Mouse (Mus musculus) G1E-ER4 (cell line): Measurements from ENCODE around the gene Trafd1. TPM values are rescaled to one million over a fixed set of nuclear protein-coding genes. Genes with fewer than 3 reads are reported as not detected.

Experiments
- GATA1 ChIP-seq: IDR thresholded peaks from one replicate; pipeline ENCODE4 v1.8.0; 2012; ENCODE audit warnings: low read length, inconsistent platforms
- polyA plus RNA-seq: library from polyadenylated mRNA; stranded (reverse); fragments of >175 nt; gene quantifications from 2 replicates; pipeline ENCODE4 v1.2.3, GENCODE M21; 2012

Gene Trafd1
- polyA plus RNA-seq, result 14.7 and 17.8 TPM in 2 replicates

GRCm38 (mm10) chr5:121385461-121386119, at the start of gene Trafd1:
Trafd1 (minus strand) TSS chr5:121385632.
- no peak for TF ChIP-seq GATA1

GRCm38 (mm10) chr5:121428954-121429353, 43.5 kb upstream of the Trafd1 start:
- no peak for TF ChIP-seq GATA1

DNA sequence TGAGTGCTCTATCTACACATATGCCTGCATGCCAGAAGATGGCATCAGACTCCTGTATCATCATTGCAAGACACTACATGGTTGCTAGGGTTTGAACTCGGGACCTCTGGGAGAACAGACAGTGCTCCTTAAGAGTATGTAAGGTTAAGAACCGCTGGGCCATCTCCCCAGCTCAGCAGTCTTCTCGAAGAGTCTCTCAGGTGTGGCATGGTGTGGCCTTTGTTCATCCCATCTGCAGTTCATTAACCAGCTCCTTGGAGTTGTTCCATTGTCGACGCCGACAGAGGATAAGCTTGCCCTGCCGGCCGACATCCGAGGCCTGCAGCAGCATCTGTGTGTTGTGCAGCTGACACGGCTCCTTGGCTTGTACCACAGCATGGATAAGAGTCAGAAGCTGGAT, 37.9 kb upstream of the Trafd1 start:
- no peak for TF ChIP-seq GATA1

DNA sequence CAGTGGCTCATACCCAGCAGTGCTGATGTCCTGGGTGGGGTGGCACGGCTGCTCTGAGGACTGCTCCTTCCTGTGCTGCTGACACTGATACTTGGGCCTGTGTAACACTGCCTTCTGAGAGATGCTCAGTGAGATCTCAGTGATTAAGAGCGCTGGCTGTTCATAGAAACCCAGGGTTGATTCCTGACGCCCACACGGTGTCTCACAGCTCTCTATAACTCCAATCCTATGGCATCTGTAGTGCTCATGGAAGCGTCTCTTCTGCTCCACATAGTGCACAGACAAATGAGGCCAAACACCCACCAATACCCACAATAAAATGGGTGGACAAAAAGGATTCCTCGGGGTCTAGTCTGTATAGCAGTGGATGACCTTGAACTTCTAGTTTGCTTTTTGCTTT, 37.4 kb upstream of the Trafd1 start:
- TF ChIP-seq GATA1, result no peak

GRCm38 (mm10) chr5:121420721-121421120, 35.3 kb upstream of the Trafd1 start:
- no peak for TF ChIP-seq GATA1

DNA sequence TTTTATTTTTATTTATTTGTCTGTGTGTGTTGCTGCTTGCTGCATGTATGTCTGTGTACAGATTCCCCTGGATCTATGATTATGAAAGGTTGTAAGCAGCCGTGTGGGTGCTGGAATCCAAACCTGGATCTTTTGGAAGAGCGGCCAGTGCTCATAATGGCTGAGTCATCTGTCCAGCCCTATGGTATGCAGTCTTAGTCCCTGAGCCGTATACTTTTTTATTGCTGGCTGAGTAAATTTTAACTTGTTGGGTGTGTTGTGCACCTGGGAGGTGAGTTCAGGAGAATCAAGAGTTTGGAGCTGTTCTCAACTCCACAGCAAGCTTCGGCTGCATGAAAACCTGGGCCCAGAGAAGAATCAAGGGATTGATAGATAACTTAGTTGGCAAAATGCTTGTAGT, 25.5 kb upstream of the Trafd1 start:
- TF ChIP-seq GATA1, result no peak

GRCm38 (mm10) chr5:121407856-121408255, 22.4 kb upstream of the Trafd1 start:
- no peak for TF ChIP-seq GATA1

- no peak for TF ChIP-seq GATA1
Measured at GRCm38 (mm10) chr5:121400849-121401248, 15.4 kb upstream of the Trafd1 start.

DNA sequence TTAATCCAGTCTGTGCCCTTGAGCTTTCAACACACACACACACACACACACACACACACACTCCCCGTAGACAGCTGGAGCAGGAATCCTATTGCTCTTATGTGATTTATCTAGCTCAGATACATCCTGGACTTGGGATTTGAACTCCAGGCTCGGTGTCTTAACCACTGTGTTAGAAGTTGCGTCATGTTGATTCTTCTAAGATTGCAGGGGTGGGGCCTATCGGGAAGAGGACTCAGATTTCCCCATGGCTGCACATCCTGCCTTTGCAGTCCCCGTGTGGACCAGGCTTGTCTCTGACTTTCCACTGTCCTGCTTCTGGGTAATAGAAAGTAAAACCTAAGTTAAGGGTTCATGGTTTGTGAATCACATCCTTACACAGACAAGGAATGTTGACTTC, 14.6 kb upstream of the Trafd1 start:
- no peak for TF ChIP-seq GATA1

- TF ChIP-seq GATA1, result no peak
Measured at GRCm38 (mm10) chr5:121399540-121399939, 14.1 kb upstream of the Trafd1 start.

GRCm38 (mm10) chr5:121398965-121399462, 13.6 kb upstream of the Trafd1 start:
- no peak for TF ChIP-seq GATA1

DNA sequence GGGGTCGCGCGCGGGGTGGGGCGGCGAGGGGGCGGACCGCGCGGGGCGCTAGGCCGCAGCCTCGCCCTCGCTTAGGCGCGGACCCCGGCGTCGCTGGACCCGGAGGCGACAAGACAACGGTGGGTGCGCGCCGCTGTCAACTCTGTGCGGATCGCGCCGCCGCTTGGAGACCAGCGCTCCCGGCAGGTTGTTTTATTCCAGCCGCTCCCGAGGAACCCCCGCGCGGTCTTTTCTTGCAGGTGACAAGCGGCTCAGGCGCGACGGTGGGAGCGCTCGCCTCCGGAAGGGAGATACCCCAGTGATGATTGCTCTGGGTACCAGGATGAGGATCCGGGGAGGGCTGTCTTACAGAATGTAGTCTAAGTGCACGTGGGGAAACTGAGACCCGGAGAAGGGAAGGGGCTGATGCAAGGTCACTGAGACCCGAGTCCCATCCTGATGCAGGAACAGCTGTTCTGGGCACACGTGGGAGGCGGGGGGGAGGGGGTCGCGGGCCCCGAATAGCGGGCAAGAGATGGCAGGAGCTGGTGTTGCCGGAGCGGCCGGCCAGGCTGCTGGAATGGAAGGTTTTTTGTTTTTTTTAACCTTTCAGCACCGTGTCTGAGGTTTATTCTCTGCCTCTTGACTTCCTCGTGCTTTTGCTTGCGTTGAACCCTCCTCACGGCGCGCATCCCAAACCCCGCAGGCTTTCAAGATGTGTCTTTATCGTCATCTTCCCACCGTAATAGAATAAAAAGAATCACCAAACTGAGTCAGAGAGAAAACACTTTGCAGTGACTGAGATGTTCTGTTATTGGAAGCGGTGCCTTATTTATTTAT, 12.9 kb upstream of the Trafd1 start:
- no peak for TF ChIP-seq GATA1

DNA sequence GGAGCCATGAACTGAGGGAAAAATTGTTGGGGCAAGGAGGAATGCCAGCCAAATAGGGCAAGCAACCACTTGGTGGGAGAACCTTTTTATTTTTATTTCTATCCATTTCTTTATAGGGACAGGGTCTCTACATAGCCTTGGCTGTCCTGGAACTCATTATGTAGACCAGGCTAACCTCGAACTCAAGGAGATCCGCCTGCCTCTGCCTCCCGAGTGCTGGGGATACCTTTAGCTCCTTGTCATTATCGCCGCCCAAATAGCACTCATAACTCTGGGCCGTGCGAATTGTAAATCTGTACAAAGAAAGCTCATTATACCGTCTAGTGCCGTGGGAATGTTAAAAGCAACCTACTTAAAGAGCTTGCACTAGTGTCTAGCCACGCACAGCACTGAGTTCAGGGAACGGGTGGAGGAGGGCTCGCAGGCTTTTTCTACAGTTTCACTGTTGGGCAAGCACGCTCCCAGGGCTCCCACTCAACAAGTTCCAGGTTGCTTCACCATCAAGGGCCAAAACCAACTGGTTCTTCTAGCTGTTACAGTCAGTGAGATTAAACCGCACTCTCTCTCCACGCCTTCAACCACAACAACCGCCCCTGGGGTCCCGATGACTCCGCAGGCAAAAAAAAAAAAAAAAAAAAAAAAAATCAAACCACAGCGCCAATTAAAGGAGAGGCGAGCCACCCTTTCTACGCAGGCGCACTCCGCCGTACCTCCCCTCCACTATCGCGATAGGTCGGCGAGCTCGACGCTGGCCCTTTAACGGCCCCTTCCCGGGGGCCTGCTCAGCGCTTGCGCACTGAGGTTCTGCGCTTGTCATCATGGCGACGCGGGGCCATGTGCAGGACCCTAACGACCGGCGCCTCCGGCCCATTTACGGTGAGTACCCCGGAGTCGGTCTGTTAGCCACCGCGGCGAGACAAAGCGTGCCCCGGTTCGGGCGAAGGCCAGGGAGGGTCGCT, 12.0 kb upstream of the Trafd1 start, which contains the start of gene Naa25:
Gene Naa25, plus strand, starts transcription at position 750 of the 959 bp plus-strand sequence.
- no peak for TF ChIP-seq GATA1

GRCm38 (mm10) chr5:121395621-121396020, 10.2 kb upstream of the Trafd1 start:
- no peak for TF ChIP-seq GATA1

DNA sequence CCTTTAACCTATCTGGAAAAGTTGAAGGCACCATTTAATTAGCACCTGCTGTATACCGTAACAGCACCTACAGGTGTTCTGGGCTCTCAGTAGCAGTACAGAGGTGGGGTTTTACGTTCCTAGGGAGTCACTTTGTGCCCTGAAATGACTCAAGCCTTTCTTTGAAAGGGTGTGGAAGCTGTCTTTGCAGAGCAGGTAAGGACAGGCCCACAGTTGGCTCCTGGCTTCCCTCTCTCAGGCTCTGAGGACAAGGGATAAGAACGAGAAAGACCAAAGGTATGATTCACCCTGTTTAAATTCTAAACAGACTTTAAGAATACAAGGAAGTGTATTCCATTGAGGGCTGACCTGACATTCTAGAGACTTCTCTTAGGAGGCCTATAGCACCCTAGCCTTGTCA, 8.0 kb upstream of the Trafd1 start:
- TF ChIP-seq GATA1, result no peak
